Mouse (Mus musculus) cerebellum, adult 18-20 months (tissue): ENCODE measurements around the gene Zbtb7b.
"Not testable (repeated sequence)": the region's sequence is repeated elsewhere in the genome, so short reads cannot be mapped to it uniquely, and the experiment has no call there.

Experiments used
- DNase-seq, 2 experiments: peaks; one replicate each; pipeline ENCODE4 v3.0.0; 2021

Zbtb7b gene

DNA sequence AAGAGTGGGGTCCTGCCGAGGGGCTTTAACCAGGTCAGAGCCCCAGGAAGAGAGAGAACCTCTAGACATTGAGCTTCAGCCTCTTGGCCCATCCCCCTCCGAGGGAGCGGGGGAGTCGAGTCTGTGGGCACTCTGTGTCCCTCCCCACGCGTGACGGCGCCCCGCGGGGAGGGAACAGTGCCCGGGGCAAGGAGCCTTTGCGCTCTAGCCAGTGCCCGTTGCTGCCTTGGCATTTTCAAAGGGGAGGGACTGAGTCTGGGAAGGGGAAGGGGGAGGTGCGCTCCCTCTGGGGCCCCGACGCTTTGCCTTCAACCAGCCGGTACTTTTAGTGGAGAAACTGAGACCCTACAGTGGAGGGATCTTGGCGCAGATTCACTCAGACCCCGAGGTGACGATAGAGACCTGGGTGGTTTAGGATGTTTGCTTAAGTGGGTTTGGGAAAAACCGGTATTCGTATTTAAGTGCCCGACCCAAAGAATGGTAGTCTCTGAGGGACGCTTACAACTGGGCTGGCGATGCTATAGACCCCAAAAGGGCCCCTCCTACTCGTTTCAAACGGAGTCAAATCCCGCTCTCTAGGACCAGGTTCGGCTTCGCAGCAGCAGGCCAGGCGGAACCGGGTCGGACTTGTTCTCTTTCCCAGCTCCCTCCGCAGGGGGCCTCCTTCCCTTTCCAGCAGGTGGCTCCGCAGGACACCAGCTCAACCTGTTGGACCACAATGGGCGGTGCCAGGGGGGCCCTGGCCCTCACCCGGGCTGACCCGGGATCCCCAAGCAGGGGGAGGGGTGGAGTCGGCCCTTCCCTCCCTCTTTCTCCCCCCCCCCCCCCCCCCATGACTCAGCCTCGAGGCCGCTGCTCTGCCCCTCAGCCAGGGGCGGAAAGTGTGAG is at the start of gene Zbtb7b:
Gene Zbtb7b (minus strand): TSS at position 771 of the 888 bp plus-strand sequence.
- DNase-seq = peak; percentile 84 to 89

DNA sequence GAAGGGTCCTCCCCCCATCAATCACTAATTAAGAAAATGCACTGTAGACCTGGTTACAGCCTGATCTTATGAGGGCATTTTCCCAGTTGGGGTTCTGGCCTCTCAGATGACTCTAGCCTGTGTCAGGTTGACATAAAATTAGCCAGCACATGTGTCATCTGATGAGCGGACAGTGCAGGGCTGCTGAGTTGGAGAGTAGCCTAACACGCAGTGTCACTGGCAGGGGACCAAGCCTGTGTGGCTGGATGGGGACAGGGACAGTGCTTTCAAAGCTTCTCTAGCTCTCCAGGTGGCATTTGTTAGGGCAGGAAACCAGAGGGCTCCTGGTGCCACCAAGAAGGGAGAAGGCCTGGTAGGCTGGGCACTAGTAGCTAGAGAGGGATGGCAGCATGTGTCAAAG is 46.1 kb upstream of the Zbtb7b start:
- no peak for DNase-seq

DNA sequence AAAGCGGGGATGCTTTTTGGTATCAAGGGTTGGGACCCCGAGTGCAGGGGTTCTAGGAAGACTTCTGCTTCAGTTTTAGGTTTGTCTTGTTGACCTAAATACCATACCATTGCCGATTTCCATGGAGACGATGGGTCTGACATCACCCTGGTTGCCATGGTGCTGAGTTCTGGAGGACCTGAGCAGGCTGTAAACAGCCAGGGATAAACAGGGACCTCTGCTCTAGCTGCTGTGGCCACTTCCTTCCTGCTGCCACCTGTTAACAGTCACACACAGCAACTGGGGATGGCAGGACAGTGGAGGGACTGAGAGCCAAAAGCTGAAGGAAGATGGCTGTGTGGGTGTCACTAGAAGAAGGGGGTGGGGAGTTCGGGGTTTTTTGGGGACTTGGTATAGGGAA is 42.7 kb upstream of the Zbtb7b start:
- no peak for DNase-seq

- no peak for DNase-seq
These were observed 41.9 kb upstream of the Zbtb7b start, which contains the start of gene Pbxip1 for GRCm38 (mm10) chr3:89436176-89437113. Pbxip1 (plus strand) TSS chr3:89436706.

- DNase-seq = no peak
These were observed 40.5 kb upstream of the Zbtb7b start for GRCm38 (mm10) chr3:89435041-89435440.

- DNase-seq = no peak
These were observed 40.0 kb upstream of the Zbtb7b start for GRCm38 (mm10) chr3:89434532-89434931.

GRCm38 (mm10) chr3:89432606-89433005 is 38.0 kb upstream of the Zbtb7b start:
- peak in 1 of 2 experiments; percentile 13 for DNase-seq

- DNase-seq = peak; percentile 91 to 95
These were observed 35.9 kb upstream of the Zbtb7b start, which contains the start of gene Pygo2 for GRCm38 (mm10) chr3:89430171-89431159. Pygo2 (plus strand) TSS chr3:89430214.

- not testable (repeated sequence) for DNase-seq
These were observed 34.4 kb upstream of the Zbtb7b start for GRCm38 (mm10) chr3:89429021-89429420.

DNA sequence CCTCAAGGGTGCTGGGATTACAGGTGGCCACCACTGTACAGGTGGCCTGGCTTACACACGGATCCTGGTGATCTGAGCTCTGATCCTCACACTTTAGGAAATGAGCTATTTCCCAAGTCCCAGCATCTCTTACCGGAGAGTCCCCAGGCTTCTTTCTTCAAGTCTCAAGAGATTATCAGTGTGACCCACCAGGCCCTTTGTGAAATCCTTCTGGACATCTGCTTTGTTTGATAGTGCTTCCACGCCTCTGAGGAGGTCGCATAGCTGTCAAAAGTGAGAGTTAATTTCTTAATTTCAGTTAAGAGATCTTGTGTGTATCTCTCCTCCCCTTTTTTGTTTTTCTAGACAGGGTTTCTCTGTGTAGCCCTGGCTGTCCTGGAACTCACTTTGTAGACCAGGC is 31.3 kb upstream of the Zbtb7b start:
- DNase-seq = no peak

- no peak for DNase-seq
These were observed 30.6 kb upstream of the Zbtb7b start for GRCm38 (mm10) chr3:89425141-89425525.

GRCm38 (mm10) chr3:89424416-89425140 is 30.0 kb upstream of the Zbtb7b start:
- DNase-seq = no peak

DNA sequence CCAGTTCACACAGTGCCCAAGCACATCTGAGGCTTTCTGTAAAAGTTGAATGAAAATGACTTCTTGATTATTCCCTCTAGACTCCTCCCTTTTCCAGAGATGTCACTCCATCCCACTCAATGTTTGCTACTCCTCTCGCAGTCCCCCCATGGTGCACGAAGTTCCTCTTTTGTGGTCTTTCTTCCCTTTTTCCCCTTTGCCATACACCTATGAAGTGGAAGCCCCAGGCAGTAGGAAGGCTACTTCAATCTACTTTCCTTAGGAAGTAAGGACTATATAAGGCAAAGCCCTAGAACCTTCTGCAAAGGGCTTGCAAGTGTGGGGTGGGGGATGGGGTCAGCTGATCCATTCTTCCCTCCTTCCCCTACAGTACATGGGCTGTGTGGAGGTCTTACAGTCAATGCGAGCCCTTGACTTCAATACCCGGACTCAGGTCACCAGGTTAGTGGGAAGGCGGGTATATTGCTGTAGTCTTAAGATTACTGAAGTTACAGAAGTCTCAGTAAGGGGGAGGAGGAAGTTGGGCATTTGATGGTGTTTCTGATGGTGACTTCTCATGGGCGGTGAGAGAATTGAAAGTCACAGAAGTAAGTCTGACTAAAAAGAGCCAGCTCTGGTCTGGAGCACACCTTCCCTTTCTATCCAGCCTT is 28.1 kb upstream of the Zbtb7b start:
- DNase-seq = no peak

DNA sequence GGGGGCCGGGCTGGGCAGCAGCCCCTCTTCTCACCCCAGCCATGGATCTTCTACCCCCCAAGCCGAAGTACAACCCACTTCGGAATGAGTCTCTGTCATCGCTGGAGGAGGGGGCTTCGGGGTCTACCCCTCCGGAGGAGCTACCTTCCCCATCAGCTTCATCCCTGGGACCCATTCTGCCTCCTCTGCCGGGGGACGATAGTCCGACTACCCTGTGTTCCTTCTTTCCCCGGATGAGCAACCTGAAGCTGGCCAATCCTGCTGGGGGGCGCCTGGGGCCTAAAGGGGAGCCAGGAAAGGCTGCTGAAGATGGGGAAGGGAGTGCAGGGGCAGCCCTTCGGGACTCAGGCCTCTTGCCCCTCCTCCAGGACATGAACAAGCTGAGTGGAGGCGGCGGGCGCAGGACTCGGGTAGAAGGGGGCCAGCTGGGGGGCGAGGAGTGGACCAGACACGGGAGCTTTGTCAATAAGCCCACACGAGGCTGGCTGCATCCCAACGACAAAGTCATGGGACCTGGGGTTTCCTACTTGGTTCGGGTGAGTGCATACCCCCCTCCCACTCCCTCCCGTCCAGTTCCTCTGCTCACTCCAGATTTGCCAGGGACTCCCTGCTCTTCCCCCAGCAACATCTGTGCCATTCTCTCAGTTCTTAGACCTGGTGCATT is 27.4 kb upstream of the Zbtb7b start:
- no peak for DNase-seq

- DNase-seq = peak; percentile 51 to 73
These were observed 26.6 kb upstream of the Zbtb7b start for GRCm38 (mm10) chr3:89421002-89421774.

DNA sequence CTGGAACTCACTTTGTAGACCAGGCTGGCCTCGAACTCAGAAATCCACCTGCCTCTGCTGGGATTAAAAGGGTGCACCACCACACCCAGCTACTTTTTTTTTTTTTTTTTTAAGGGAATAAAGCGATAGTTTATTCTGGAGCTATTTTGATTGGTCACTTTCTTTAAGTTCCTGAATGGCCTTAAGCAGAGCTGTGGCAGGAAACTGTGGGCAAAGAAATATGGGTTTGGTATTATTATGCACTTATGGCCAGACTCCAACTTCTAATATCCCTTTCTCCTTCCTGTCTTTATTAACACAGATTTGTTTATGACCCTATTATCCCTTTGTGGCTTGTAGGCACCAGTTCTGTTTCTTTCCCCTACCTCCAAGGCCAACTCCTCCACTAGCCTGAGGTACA is 25.8 kb upstream of the Zbtb7b start:
- DNase-seq = no peak

- DNase-seq = no peak
These were observed 25.4 kb upstream of the Zbtb7b start for GRCm38 (mm10) chr3:89419981-89420380.

DNA sequence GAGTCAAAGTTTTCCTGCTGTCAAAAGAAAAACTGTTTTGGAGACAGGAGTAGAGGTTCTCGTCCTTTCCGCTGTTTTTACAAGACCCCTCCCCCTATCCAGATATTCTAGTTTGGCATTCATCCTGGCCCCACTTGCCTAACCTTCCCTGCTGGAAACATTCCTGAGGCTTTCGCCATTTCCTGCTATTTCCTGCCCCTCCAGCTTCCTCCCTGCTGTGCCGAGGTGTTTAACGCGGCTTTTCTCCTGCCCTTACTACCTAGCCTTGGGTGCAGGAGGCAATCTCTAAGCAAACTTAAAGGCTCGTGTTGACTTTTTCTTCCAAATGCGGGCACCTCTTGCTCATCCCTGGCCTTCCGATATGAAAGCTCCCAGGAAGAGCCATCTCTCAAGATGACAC is 25.0 kb upstream of the Zbtb7b start:
- no peak for DNase-seq

DNA sequence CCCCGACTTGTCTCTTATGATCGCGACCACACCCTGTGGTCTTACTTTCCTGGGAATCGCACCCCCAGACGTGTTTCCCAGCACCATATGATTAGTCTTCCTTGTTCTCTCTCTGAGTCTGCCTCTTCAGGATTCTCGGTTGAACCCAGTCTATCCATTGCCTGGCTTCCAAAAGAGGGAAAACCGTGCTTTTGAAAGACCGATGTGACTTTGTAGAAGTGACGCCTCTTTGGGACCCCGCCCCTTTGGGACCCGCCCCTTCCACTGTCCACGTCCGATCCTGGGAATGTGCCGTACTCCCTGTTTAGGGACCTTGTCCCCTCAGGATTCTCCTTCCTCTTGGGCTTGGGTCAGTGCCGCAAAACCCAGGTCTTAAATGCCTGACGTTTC is 24.3 kb upstream of the Zbtb7b start:
- no peak for DNase-seq
